Mouse (Mus musculus): ENCODE measurements around the gene Slc45a1.
"Not testable (repeated sequence)": the region's sequence is repeated elsewhere in the genome, so short reads cannot be mapped to it uniquely, and the experiment has no call there.

Gene Slc45a1

DNA sequence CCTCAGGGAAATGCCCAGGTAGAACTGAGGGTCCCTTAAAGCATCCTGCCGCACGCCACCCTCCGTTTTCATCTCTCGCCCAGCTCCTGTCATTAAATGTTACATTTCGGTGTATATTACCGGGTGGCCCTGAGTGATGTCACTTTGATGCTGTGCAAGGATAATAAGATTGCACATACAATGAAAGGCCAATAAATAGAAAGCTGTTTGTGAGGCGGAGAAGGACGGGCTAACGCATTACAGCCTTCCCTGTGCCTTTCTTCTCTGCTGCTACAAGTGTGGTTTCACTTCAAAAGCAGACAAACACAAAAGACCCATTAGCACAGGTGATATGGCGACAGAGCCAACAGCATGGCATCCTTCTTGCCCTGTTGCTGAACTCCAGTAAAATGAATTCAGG, 50.5 kb downstream of the Slc45a1 start:
- no peak for DNase-seq

DNA sequence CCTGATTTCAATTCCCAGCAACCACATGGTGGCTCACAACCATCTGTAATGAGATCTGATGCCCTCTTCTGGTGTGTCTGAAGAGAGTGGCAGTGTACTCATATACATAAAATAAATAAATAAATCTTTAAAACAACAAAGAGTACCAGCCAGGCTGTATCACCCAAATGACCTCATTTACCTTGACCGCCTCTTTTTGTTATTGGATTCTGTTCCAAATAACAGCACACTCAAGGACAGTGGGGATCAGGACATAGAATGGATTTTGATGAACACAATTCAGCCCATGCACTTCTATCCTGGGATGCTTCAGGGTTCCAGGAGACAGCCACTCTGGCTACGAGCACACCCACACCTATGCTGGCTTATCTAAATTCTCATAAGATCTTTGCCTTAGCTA, 51.5 kb downstream of the Slc45a1 start:
- DNase-seq = not testable (repeated sequence)

DNA sequence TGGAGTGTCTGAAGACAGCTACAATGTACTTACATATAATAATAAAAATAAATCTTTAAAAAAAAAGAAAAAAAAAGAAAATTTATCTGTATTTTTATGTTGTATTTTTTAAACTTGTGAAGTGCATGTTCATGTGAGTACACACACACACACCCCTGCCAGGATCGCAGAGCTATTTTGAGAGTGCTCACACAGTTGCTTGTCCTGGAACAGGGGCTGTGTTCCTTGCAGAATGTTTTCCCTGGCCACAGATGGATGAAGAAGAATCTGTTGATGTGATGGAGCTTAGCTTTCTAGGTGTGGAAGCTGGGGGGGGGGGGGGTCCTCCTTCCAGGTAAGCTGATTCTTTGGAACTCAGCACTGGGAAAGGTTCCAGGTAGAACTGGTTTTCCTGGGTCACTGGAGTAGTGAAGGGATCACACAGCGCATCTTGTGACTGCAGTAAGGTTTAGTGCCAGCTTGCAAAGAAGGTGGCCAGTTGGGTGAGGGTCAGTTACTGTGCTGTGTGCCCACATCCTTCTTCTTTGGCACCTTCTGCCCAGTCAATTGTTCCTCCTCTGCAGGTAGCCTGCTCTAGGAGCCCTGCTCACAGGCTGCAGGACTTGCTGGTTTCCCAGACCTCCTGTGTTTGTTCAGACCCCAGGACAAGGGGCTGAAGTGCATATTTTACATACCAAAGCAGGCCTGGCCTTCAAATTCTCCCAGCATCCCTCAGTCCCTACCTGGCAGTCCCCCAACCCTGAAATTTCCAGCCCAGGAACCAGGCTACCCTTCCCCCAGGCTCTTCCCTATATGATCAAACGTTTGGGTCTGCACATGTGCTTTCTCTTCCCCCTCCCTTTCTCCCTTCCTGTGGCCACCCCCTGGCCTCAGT, 52.6 kb downstream of the Slc45a1 start:
- no peak for DNase-seq

DNA sequence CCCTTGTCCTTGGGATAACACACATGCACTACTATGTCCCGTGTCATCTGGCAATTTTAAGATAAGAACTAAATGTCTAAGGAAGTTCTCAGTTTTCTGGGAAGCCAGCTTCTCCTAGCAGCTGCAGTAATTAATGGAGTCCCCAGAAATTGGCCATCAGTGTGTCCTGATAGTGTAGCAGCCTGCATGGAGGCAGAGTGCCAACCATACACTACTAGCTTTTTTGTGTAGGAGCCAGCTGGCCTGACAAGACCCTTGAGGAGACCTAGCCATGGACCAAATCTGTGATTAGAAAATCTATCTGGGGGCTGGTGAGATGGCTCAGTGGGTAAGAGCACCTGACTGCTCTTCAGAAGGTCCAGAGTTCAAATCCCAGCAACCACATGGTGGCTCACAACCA, 53.3 kb downstream of the Slc45a1 start:
- no peak for DNase-seq

DNA sequence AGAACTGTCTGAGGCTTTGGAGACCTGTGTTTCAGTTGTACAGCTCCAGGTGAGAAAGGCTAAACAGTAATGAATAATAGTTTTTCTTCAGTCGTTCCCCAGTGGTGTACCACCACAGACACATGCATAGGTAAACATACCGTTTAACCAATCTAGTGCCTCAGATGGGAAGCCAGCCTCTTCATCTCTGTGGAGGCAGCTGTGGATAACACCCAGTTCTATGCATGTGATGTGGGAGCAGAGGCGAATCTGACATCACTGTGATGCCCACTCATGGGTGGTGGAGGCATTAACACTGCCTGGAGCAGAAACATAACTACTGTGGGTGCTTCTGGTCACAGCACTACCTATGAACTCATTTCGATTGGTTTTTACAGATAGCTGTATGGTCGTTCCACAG, 56.0 kb downstream of the Slc45a1 start:
- DNase-seq = no peak

DNA sequence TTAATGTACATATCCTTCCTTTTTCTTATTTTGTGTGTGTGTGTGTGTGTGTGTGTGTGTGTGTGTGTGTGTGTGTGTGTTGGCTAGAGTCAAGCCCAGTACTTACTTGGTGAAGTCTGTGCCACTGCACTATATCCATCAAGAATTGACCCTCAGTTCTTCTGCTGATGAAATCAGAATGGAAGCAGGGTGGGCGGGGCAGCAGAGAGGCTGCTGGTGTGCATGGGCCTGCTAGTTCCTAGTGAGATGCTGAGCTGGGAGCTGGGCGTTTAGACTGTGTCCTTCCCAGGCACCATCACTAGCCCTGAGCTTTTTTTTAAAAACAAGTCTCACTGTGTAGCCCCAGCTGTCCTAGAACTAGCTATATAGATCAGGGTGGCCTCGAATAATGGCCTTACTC, 56.9 kb downstream of the Slc45a1 start:
- DNase-seq = no peak

DNA sequence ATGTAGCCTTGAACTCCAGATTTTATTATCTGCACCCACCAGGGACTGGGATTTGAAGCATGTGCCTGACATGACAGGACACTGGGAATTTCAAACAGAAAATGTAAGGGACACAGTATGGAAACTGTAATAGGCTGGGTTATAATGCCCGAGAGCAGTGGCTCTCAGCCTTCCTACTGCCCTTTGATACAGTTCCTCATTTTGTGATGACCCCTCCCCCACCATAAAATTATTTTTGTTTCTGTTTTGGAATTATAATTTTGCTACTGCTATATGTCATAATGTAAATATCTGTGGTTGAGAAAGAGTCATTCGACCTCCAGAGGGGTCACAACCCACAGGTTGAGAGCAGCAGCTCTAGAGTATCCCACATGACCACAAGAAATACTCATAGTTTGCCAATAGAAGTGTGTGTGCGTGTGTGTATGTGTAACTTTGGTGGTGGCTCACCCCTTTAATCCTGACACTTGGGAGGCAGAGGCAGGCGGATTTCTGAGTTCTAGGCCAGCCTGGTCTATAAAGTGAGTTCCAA, 57.6 kb downstream of the Slc45a1 start:
- no peak for DNase-seq

DNA sequence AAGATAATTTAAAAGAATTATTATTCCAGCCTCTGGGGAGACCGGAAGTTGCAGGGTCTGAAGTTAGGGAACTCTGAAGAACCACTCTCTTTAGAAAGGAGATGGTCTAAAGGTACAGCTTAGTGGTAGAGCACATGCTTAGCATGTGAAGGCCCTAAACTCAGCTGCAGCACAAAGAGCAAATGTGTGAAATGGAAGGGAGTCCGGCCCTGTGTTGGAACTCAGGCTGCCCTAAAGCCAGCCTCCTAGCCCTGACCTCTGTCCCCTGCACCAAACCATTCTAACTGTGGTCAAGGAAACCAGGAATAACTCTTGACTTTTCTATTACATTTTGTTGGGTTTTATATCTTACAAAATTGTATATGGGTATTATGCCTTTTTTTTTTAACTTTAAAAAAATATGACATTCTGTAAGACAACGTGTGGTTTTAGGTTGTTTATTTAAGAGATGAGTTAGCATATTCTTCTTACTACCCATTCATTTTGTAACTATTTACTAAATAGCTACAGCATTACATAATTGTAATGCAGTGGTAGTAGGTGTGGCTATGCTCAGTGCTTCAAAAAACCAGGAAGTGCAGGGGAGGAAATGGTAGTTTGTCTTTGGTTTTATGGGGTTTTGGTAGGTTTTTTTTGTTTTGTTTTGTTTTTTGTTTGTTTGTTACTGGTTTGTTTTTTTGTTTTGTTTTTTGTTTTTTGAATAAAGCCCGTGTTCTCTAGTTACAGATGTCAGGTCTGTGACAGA, 58.3 kb downstream of the Slc45a1 start:
- no peak for DNase-seq

DNA sequence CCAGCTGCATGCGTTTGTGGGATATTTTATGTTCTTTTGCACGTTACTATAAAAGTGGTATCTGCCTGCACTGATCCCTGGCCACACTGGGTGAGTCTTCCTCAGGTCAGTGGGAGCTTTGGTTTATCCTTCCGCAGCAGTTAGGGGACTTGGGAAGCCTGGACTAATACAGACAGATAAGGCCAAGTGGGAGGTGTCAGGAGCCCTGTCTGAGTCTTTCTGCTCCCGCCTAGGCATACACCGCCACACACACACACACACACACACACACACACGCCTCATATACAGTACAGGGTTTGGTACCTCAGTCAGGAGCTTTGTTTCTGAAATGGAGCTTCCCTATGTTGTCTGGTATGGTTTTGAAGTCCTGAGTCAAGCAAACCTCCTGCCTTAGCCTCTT, 59.9 kb downstream of the Slc45a1 start:
- DNase-seq = no peak

DNA sequence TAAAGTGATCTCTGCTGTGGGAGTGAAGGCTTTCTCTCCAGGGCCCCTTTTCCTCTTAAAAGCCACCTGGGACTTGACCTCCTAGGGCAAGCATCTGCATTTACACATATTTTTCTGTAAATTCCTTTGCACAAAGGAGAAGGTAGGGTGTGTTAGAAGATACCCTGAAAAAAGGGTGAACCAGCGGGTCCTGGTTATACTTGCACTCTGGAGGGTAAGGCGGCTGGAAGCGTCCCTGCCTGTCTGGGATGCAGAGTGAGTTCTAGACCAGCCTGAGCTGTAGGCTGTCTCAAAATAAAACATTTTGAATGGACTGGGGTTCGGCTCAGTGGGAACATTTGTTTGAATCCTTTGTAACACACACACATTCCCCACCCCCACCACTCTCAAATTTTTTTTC, 60.4 kb downstream of the Slc45a1 start:
- no peak for DNase-seq

DNA sequence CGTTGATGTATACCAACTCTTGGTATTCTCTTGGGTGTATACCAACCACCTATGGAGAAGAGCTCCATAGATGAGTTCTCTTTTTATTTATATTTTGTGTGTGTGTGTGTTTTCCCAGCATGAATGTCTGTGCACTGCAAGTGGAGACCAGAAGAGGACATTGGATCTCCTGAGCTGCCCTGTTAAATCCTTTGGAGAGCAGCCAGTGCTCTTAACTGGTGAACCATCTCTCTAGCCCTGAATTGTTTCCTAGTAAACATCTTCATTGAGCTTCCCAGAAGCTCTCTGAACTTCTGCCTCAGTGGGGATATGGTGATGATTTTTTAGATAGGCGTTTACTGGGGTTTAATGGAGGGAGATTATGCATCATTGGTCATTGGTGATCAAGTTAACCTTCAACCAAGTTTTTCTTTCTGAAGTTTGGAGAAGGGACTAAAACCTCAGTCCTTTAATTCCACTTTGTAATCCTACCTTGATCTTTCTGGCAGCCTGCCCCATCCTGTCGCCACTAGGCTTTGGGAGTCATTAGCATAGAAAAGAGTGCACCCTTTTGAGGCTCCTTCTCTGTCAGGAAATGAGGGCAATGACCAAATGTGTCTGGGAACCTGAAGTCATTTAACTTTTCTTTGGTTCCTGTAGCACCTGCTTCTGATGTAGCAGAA, 61.2 kb downstream of the Slc45a1 start:
- DNase-seq = no peak

DNA sequence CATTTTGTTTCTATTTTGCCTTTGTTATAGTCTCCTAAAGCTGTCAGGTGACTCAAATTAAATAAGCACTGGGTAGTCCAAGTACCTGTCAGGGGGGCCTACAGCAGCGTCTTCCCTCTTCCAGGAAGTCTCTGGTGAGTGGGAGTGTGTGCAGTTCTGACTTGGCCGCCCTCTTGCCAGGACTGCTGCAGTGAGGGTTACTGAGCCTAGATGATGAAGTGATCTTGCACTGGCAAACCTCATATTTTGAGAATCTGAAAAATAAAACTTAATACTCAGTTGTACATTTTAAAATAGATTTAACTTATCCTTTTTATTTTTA, 63.7 kb downstream of the Slc45a1 start:
- no peak for DNase-seq

DNA sequence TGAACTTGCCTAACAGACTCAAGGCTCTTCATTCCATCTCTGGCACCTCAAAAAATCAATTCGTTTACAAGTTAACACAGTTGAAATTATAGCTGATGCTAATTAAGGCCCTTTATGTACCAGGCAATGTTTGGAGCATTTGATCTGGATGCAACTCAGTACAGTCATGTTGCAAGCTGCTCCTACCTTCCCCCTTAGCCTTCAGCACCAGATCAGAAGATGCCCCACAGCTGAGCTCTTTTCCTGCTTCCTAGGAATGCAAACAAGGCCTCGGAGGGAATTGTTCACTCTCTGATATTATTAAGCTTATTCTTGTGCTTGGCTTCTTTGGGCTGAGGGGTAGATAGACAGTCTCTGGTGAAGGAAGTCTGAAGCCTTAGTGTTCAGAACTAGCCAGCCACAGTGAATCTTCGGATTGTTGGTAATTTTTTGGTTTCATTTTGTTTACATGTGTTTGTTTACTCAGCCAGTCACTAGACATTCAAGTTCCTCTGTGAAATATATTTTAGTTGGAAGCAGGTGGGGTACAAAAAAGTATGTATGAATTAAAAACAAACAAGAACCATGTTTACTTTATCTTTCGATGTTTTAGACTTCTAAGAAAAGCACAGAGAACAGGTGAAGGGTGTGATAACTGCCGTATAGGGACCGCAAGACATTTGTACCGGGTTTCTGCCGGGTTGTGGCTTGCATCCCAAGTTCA, 64.2 kb downstream of the Slc45a1 start:
- no peak for DNase-seq

DNA sequence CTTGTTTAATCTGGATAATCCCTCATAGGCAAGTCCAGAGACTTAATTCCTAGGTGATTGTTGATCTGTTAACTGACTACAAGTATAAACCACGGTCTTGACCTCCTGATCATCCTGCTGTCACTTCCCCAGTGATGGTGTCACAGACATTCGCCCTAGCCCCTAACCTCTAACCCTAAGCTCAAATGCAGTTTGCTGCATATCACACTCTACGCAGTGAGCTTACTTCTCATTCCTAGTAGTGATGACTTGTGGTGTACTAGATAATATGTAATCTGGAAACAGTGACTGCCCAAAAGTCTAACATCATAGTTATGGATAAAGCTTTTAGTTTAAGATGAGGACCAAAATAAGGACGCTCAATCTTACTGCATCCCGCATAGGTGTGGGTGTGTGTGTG, 65.7 kb downstream of the Slc45a1 start:
- no peak for DNase-seq

DNA sequence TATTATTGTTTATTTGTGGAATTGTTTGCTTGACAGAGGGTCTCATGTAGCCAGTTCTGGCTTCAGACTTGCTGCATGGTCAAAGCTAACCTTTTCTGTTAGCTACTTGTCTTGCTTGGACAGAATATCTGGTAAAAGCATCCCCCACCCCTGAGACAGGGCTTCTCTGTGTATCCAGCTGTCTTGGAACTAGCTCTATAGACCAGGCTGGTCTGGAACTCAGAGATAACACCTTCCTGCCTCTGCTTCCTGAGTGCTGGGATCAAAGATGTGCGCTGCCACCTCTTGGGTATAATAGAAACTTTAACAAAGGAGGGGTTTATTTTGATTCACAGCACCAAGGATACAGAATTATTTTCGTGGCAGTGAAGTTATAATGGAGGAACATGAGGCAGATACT, 66.2 kb downstream of the Slc45a1 start:
- no peak for DNase-seq

DNA sequence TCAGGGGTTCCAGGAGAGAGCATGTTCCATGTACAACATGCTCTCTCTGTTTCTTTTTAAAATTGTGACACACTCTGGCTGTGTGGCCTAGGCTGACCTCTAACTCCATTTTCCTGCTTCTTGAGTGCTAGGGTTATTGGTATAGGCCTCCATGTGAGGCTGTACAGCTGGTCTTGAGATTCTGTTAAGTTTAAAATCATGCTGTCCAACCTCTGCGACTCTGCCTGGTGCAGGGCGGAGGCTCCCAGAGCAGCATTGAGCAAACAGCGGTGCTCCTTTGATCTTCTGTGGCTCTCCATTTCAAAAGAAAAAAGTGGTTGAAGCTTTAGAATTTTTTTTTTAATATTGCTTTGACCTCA, 68.2 kb downstream of the Slc45a1 start:
- no peak for DNase-seq

DNA sequence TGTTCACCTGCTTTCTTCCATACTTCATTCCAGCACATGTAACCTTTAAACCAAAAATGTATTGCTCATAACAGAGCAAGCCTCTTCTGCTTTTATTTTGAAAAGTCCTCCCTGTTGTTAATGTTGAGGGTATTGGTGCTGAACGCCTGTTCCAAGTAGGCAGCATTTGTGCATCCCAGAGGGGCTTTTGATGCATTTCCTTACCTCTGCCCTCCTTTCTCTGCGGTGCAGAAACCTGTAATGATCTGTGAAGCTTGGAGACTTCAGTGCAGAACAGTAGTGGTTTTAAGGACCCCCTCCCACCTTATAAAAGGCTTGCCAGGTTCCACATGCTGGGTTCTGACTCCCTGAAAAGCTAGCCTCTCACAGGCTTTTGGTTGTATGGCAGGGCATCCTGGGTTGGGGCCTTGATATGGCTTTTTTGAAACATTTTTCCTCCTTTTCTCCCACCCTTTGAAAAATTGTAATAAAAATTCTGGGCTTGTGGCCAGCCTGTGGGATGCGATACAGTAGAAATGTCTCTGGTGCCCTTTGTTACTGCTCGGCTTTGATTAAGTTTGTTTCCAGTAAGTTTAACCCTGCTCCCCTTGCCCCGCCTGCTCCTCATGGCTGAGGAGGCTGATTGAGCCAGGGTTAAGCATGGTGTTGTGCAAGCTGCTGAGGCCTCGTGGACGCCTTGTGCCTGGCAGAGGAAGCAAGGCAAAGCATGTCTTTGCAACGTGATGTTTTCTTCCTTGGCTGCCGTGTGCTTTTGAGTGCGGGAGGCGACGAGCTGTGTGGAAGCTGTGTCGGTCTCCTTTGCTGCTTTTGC, 68.8 kb downstream of the Slc45a1 start:
- peak; percentile 54 for DNase-seq

DNA sequence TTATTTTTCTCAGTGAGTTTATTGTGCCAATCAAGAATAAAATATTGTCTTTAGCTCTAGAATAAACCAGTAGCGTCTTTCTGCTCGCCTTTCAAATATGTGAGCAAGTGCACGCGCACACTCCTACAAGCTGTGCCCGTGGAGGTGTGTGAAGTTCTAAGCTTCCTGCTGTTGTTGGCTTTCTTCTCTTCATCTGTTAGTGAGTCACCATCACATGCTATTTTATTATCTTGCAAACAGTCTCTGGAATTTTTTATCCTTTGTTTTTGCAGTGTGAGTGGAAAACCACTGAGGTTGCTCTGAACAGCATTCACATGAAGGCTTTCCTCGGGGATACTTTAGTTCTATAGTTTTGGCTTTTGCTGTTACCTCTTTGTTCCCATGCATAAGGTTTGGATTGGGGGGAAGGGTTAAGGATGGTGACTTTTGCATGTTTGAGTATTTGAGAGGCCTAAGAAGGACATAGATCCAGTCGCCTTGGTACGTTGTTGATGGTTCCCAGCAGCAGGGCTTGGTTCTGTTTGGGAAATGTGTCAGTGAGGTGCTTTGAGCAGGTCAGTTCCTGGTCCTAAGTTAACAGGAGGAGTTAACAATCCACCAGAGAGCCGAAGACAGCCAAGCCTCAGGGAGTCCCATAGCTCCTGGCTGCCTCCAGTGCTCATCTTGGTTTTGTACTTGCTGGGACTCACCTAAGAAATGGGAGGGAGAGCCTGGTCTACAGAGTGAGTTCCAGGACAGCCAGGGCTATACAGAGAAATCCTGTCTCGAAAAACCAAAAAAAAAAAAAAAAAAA, 69.8 kb downstream of the Slc45a1 start:
- no peak for DNase-seq
